Mouse (Mus musculus) testis, adult 2 months (tissue): ENCODE data around the gene Dnah11. TPM values are rescaled to one million over a fixed set of nuclear protein-coding genes. Genes with fewer than 3 reads are reported as not detected.
"Not testable (repeated sequence)": the region's sequence is repeated elsewhere in the genome, so short reads cannot be mapped to it uniquely, and the experiment has no call there.

Experiments
- H3K27ac ChIP-seq: fragments of 200-500 bp; 2 replicates; pipeline ENCODE4 v1.5.1; 2012; ENCODE audit warnings: low read depth, low read length; ENCODE audit not compliant: control insufficient read depth, insufficient read depth
- H3K27me3 ChIP-seq: fragments of 200-500 bp; 2 replicates; pipeline ENCODE4 v1.6.1; 2012; ENCODE audit warnings: mild to moderate bottlenecking, low read length, moderate library complexity; ENCODE audit not compliant: control insufficient read depth, insufficient read depth
- H3K36me3 ChIP-seq: fragments of 200-500 bp; 2 replicates; pipeline ENCODE4 v1.6.1; 2012; ENCODE audit warnings: mild to moderate bottlenecking, low read length; ENCODE audit not compliant: control insufficient read depth, insufficient read depth
- H3K4me1 ChIP-seq: fragments of 200-500 bp; 2 replicates; pipeline ENCODE4 v1.6.1; 2012; ENCODE audit warnings: low read length; ENCODE audit not compliant: control insufficient read depth, insufficient read depth
- H3K4me3 ChIP-seq: fragments of 200-500 bp; 2 replicates; pipeline ENCODE4 v1.5.1; 2012; ENCODE audit warnings: low read depth, mild to moderate bottlenecking, low read length, moderate library complexity, mixed read lengths; ENCODE audit not compliant: control insufficient read depth
- CTCF ChIP-seq: fragments of 200-500 bp; IDR thresholded peaks from 2 replicates; pipeline ENCODE4 v1.5.1; 2012; ENCODE audit warnings: low read depth, mild to moderate bottlenecking, inconsistent platforms, low read length, moderate library complexity; ENCODE audit not compliant: control insufficient read depth, insufficient read depth, insufficient replicate concordance
- POLR2A ChIP-seq: fragments of 200-500 bp; IDR thresholded peaks from 2 replicates; pipeline ENCODE4 v1.6.1; 2012; ENCODE audit warnings: low read depth, mild to moderate bottlenecking, inconsistent platforms, low read length, moderate library complexity; ENCODE audit not compliant: control insufficient read depth
- polyA plus RNA-seq: library from polyadenylated mRNA; depleted of rRNA; stranded (reverse); fragments of >200 nt; gene quantifications from 2 replicates; pipeline ENCODE4 v1.2.3, GENCODE M21; 2012

Gene Dnah11
- polyA plus RNA-seq, 1 experiment: 0.22 TPM

DNA sequence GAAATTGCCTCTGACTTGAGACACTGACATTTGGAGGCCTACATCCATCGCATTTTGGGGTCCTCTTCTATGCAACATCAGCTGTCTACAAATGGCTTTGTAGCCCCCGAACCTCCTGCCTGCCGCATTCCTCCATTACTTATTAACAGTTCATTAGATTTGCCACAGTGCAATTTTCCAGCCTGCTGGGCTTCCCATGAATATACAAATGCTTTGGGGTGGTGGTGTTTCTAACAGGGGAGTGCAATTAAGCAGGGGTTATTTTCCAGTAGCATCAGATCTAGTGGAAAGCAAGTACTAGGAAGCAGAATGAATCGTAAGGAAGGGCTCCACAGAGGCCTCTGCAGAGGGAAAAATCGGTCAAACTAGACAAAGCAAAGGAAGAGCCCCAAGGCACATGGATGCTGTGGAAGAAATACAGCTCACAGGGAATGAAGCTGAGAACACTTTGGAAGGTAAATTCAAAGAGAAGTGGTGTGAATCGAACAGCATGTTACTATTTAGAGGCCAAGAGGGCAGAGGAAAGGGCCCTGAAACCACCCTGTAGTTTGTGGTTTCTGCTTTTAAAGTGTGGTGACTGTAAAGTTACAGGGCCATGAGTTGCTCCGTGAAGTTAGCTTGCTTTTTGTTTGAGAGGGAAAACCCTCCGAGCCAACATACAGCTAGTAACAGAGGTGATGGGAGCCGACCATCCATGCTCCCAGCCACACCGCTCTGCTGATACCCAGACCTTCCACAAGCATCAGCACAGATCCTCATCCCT lies 282.8 kb downstream of the Dnah11 start:
- TF ChIP-seq CTCF (no peak), POLR2A (no peak)
- no peak overlapping the region for H3K27ac ChIP-seq

DNA sequence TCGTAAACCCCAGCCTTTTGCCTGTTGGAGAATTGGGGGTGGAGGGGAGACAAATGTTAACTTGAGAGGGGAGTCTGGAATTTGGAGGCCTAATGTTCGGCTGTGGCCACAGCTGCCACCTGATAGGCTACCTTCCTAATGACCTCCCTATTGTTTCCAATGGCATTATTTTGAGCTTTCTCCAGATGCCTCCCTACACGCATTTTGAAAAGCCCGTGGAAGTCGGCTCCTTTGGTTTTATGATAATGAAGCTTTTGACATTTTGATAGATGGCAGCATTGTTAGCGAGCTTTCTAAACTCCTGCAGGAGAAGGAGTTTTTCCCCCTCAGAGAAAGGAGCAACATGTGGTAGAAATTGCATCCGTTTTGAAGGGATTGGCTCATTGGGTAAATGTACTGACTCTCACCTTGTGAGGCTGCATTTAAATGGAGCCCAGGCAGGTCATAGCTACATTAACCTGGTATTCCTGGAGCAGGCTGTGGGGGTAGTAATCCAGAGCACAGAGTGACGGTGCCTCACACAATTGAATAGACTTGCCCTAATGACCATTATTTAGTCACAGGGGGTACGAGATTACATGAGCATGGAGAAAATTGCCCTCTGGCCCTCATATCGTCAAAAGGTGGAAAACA lies 284.1 kb downstream of the Dnah11 start:
- TF ChIP-seq POLR2A: no peak
- no peak for TF ChIP-seq CTCF

More for the DNA sequence above, 282.8 kb downstream of the Dnah11 start:
- Histone ChIP-seq H3K4me1 (no peaks in the 10 kb centered on the region), H3K4me3 (no peak overlapping the region), H3K27me3 (no peaks in the 10 kb centered on the region), H3K36me3 (no peaks in the 10 kb centered on the region)

DNA sequence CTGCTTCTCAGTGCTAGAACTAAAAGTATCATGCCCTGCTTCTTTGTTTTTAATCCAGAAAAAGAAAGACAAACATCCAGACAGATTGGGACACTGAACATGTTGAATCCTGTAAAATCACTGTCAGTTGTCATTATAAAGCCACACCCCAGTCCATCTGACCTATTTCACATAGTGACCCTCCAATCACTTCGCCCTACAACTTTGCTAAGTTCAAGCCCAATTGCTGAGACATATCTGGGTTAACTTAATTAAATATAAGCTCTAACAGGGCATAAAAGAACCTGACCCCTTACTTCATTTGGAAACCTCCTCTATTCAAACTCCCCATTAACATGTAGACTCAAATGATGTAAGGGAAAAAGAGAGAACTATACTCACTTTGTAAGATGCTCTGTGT lies 287.4 kb downstream of the Dnah11 start:
- Histone ChIP-seq H3K4me3 (no peak overlapping the region), H3K4me1 (no peaks in the 10 kb centered on the region), H3K36me3 (no peaks in the 10 kb centered on the region), H3K27me3 (no peaks in the 10 kb centered on the region), H3K27ac (no peak overlapping the region)
- TF ChIP-seq CTCF (no peak), POLR2A (no peak)

More for the DNA sequence above, 284.1 kb downstream of the Dnah11 start:
- Histone ChIP-seq H3K27me3 (no peaks in the 10 kb centered on the region), H3K36me3 (no peaks in the 10 kb centered on the region), H3K27ac (no peak overlapping the region), H3K4me1 (no peaks in the 10 kb centered on the region), H3K4me3 (no peak overlapping the region)

DNA sequence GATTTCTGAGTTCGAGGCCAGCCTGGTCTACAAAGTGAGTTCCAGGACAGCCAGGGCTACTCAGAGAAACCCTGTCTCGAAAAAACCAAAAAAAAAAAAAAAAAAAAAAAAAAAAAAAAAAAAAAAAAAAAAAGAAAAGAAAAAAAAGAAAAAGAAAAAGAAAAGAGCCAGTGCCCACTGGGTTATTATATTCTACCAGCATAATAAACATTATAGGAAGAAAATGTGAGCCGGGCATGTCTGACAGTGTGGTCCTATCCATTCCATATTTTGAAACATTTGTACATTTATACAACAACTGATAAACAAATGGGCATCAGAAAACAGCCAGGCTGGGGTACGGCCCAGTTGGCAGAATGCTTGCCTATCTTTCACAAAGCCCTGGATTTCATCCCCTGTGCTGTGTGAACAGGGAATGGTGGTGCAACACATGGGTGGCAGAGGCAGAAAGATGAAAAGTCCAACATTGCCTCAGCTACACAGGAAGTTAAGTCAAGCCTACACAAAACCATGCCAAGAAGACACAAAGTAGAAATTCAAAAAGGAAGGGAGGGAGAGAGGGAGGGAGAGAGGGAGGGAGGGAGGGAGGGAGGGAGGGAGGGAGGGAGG lies 293.5 kb downstream of the Dnah11 start:
- H3K36me3 ChIP-seq, H3K27me3 ChIP-seq, H3K4me1 ChIP-seq, H3K4me3 ChIP-seq, H3K27ac ChIP-seq: not testable (repeated sequence)

DNA sequence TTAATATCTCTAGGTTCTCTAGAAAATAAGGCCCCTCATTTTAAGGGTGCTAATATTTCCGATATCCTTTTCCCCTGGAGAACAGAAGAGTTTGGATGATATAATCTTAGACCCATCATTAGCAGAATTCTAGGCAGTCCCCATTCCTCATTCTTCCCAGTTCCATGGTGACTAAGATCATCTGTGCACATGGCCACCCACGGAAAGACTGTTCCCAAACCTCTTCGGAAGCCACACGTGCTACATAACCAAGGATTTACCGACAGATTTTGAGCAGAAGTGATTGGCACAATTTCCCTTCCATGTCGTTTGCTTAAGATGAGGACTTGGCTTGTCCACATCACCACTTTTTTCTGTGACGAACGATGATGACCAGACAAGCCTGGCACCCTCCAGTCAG lies 295.2 kb downstream of the Dnah11 start:
- Histone ChIP-seq H3K36me3 (no peaks in the 10 kb centered on the region), H3K27ac (no peak overlapping the region), H3K27me3 (no peaks in the 10 kb centered on the region), H3K4me3 (no peak overlapping the region), H3K4me1 (no peaks in the 10 kb centered on the region)
- TF ChIP-seq CTCF: no peak
- no peak for TF ChIP-seq POLR2A

DNA sequence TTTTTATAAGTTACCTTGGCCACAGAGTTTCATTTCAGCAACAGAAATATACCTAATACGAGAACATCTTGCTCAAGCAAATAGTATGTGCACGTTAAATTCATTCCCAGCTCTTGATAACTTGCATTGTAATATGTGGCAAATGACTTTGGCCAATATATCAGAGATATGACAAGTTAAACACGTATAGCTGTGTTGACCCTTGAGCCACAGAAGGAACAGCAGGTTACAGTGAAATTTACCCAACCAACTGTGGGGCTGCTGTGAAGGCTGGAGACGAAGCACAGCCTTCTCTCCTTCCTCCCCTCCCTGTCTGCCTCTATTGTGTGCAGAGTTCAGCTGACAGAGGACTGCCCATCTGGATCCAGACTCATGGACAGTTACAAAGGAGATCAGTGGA lies 297.5 kb downstream of the Dnah11 start:
- not testable (repeated sequence) for H3K27ac ChIP-seq, H3K4me3 ChIP-seq, H3K36me3 ChIP-seq, H3K27me3 ChIP-seq, H3K4me1 ChIP-seq

DNA sequence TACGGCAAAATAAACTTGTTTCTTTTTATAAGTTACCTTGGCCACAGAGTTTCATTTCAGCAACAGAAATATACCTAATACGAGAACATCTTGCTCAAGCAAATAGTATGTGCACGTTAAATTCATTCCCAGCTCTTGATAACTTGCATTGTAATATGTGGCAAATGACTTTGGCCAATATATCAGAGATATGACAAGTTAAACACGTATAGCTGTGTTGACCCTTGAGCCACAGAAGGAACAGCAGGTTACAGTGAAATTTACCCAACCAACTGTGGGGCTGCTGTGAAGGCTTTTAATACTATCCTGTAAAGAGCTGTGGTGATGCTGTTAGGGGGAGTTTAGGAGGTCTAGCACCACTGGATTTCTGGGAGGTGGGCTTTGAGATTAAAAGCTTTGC lies 298.0 kb downstream of the Dnah11 start:
- H3K4me3 ChIP-seq: not testable (repeated sequence)

More for the DNA sequence above, 298.0 kb downstream of the Dnah11 start:
- H3K36me3 ChIP-seq, H3K4me1 ChIP-seq, H3K27me3 ChIP-seq, H3K27ac ChIP-seq: not testable (repeated sequence)
